Mouse (Mus musculus) bone marrow, adult 2 months (tissue): ENCODE data around the gene Pdgfra. TPM values are rescaled to one million over a fixed set of nuclear protein-coding genes. Genes with fewer than 3 reads are reported as not detected.
A peak's percentile ranks its signal among the peaks of the same experiment; 100 is the strongest.

Experiments
- H3K27ac ChIP-seq: fragments of 200-500 bp; 2 replicates; pipeline ENCODE4 v1.5.1; 2012; ENCODE audit warnings: low read depth, mild to moderate bottlenecking, control low read depth, inconsistent platforms, low read length; ENCODE audit not compliant: control insufficient read depth, poor library complexity, insufficient read depth
- H3K4me1 ChIP-seq: fragments of 200-500 bp; 2 replicates; pipeline ENCODE4 v1.6.1; 2011; ENCODE audit warnings: low read length; ENCODE audit not compliant: control insufficient read depth, insufficient read depth
- H3K4me3 ChIP-seq: fragments of 200-500 bp; replicated peaks from 2 replicates; pipeline ENCODE3; 2011; ENCODE audit warnings: mild to moderate bottlenecking, low read depth, low read length, control low read depth; ENCODE audit not compliant: control insufficient read depth
- CTCF ChIP-seq: fragments of 200-500 bp; IDR thresholded peaks from 2 replicates; pipeline ENCODE4 v1.5.1; 2011; ENCODE audit warnings: low read length, control low read depth; ENCODE audit not compliant: control insufficient read depth, insufficient read depth
- POLR2A ChIP-seq: fragments of 200-500 bp; IDR thresholded peaks from 2 replicates; pipeline ENCODE4 v1.6.1; 2011; ENCODE audit warnings: low read depth, mild to moderate bottlenecking, control low read depth, low read length, borderline replicate concordance; ENCODE audit not compliant: control insufficient read depth
- WGBS: fragments of 180-500 bp; shearing (Covaris S2); methylation state at CpG from one replicate; pipeline ENCODE4 v1.1.7; 2018; 5-methylcytosine and 5-hydroxymethylcytosine counted together
- polyA plus RNA-seq: library from polyadenylated mRNA; stranded (reverse); fragments of >200 nt; gene quantifications from 2 replicates; pipeline ENCODE4 v1.2.4, GENCODE M21; 2011; ENCODE audit warnings: low replicate concordance; ENCODE audit not compliant: missing spikeins, insufficient read depth, insufficient read length

Gene Pdgfra
- polyA plus RNA-seq, 1 experiment, result 4.1 TPM

- no peaks in the 10 kb centered on the region; the same call in 1 of the 2 replicates for H3K4me1 ChIP-seq
- no peak overlapping the region for H3K27ac ChIP-seq
- 1% methylated on average over 27 of the region's 27 CpGs for WGBS
- no peak overlapping the region for H3K4me3 ChIP-seq
- TF ChIP-seq CTCF (no peak), POLR2A (no peak)
These were observed 2.0 kb downstream of the Pdgfra start for GRCm38 (mm10) chr5:75153961-75154620.

- Histone ChIP-seq H3K4me3 (no peak overlapping the region), H3K4me1 (no peaks in the 10 kb centered on the region; the same call in 1 of the 2 replicates), H3K27ac (no peak overlapping the region)
- WGBS, result 2% methylated on average over 21 of the region's 21 CpGs
- no peak for TF ChIP-seq POLR2A
- TF ChIP-seq CTCF, result no peak
These were observed 2.6 kb downstream of the Pdgfra start for GRCm38 (mm10) chr5:75154621-75155235.

GRCm38 (mm10) chr5:75155281-75155680, 3.2 kb downstream of the Pdgfra start:
- WGBS, result 10% methylated on average over 8 of the region's 9 CpGs
- TF ChIP-seq CTCF (no peak), POLR2A (no peak)
- Histone ChIP-seq H3K4me3 (no peak overlapping the region), H3K27ac (no peak overlapping the region), H3K4me1 (no peaks in the 10 kb centered on the region; the same call in 1 of the 2 replicates)

- H3K4me3 ChIP-seq, result no peak overlapping the region
- no peak overlapping the region for H3K27ac ChIP-seq
- TF ChIP-seq CTCF, result peak; percentile 50
- TF ChIP-seq POLR2A, result no peak
- H3K4me1 ChIP-seq, result no peaks in the 10 kb centered on the region; the same call in 1 of the 2 replicates
- under 1% methylated on average over 52 of the region's 52 CpGs for WGBS
These were observed 3.9 kb downstream of the Pdgfra start for GRCm38 (mm10) chr5:75155741-75156553.

GRCm38 (mm10) chr5:75156554-75157036, 4.5 kb downstream of the Pdgfra start:
- Histone ChIP-seq H3K4me3 (no peak overlapping the region), H3K27ac (no peak overlapping the region)
- peak; percentile 20; the same call in 1 of the 2 replicates for TF ChIP-seq POLR2A
- TF ChIP-seq CTCF, result no peak

GRCm38 (mm10) chr5:75157038-75157437, 4.9 kb downstream of the Pdgfra start:
- Histone ChIP-seq H3K4me3 (no peak overlapping the region), H3K4me1 (no peaks in the 10 kb centered on the region; the same call in 1 of the 2 replicates), H3K27ac (no peak overlapping the region)
- 1% methylated on average over 3 of the region's 3 CpGs for WGBS
- no peak for TF ChIP-seq POLR2A
- peak; percentile 64 for TF ChIP-seq CTCF

More at GRCm38 (mm10) chr5:75156554-75157036, 4.5 kb downstream of the Pdgfra start:
- H3K4me1 ChIP-seq, result no peaks in the 10 kb centered on the region; the same call in 1 of the 2 replicates
- WGBS, result under 1% methylated on average over 21 of the region's 21 CpGs

GRCm38 (mm10) chr5:75160530-75161170, 8.6 kb downstream of the Pdgfra start:
- 69% methylated on average over 12 of the region's 12 CpGs for WGBS
- no peaks in the 10 kb centered on the region for H3K4me1 ChIP-seq
- H3K4me3 ChIP-seq, result no peak overlapping the region
- no peak overlapping the region for H3K27ac ChIP-seq
- TF ChIP-seq CTCF, result no peak
- TF ChIP-seq POLR2A, result no peak

GRCm38 (mm10) chr5:75161586-75161985, 9.5 kb downstream of the Pdgfra start:
- 77% methylated on average over 6 of the region's 6 CpGs for WGBS

More at GRCm38 (mm10) chr5:75161586-75161985, 9.5 kb downstream of the Pdgfra start:
- Histone ChIP-seq H3K4me1 (no peaks in the 10 kb centered on the region), H3K27ac (no peak overlapping the region), H3K4me3 (no peak overlapping the region)
- no peak for TF ChIP-seq POLR2A
